Mouse (Mus musculus): Measurements from ENCODE around the gene Armcx4. TPM values are rescaled to one million over a fixed set of nuclear protein-coding genes. Genes with fewer than 3 reads are reported as not detected.
A peak's percentile ranks its signal among the peaks of the same experiment; 100 is the strongest.

Gene Armcx4
- not detected in 2 replicates for polyA plus RNA-seq (2012)

GRCm38 (mm10) chrX:134686267-134686666, at the start of gene Armcx4:
Gene Armcx4, plus strand, starts transcription at chrX:134686519.
- H3K27me3 ChIP-seq (ENCODE audit: control insufficient read depth): peaks cover 20% of the 10 kb centered on the region
- H3K36me3 ChIP-seq (ENCODE audit: control insufficient read depth): no peaks in the 10 kb centered on the region
- peak within 1 kb of the TSS; percentile 12 for H3K4me3 ChIP-seq (replicated peaks)
- peaks cover 4% of the 10 kb centered on the region for H3K9me3 ChIP-seq (ENCODE audit: control insufficient read depth, low read length)
- no peak for TF ChIP-seq GATA1 (IDR thresholded peaks at IDR 0.05; ENCODE audit: low read length)
- TF ChIP-seq TAL1 (IDR thresholded peaks at IDR 0.05; ENCODE audit: low read length): no peak
- no peaks in the 10 kb centered on the region for H3K4me1 ChIP-seq (ENCODE audit: control insufficient read depth)

GRCm38 (mm10) chrX:134641000-134641760, 45.1 kb upstream of the Armcx4 start:
- TF ChIP-seq GATA1 (IDR thresholded peaks at IDR 0.05; ENCODE audit: low read length) (no peak), TAL1 (IDR thresholded peaks at IDR 0.05; ENCODE audit: low read length) (no peak)
- Histone ChIP-seq H3K4me1 (ENCODE audit: control insufficient read depth) (no peaks in the 10 kb centered on the region), H3K36me3 (ENCODE audit: control insufficient read depth) (no peaks in the 10 kb centered on the region), H3K9me3 (ENCODE audit: control insufficient read depth, low read length) (no peaks in the 10 kb centered on the region), H3K27me3 (ENCODE audit: control insufficient read depth) (no peaks in the 10 kb centered on the region), H3K4me3 (replicated peaks) (no peak overlapping the region)

- H3K4me1 ChIP-seq (ENCODE audit: control insufficient read depth): no peaks in the 10 kb centered on the region
Observed at GRCm38 (mm10) chrX:134646338-134646737, 40.0 kb upstream of the Armcx4 start.

GRCm38 (mm10) chrX:134647421-134647820, 38.9 kb upstream of the Armcx4 start:
- H3K9me3 ChIP-seq (ENCODE audit: control insufficient read depth, low read length): no peaks in the 10 kb centered on the region
- TF ChIP-seq TAL1 (IDR thresholded peaks at IDR 0.05; ENCODE audit: low read length): no peak
- TF ChIP-seq GATA1 (IDR thresholded peaks at IDR 0.05; ENCODE audit: low read length): no peak
- H3K27me3 ChIP-seq (ENCODE audit: control insufficient read depth): no peaks in the 10 kb centered on the region
- H3K36me3 ChIP-seq (ENCODE audit: control insufficient read depth): no peaks in the 10 kb centered on the region
- no peaks in the 10 kb centered on the region for H3K4me1 ChIP-seq (ENCODE audit: control insufficient read depth)
- no peak overlapping the region for H3K4me3 ChIP-seq (replicated peaks)

More at GRCm38 (mm10) chrX:134646338-134646737, 40.0 kb upstream of the Armcx4 start:
- H3K36me3 ChIP-seq (ENCODE audit: control insufficient read depth): no peaks in the 10 kb centered on the region
- no peaks in the 10 kb centered on the region for H3K27me3 ChIP-seq (ENCODE audit: control insufficient read depth)
- no peak for TF ChIP-seq TAL1 (IDR thresholded peaks at IDR 0.05; ENCODE audit: low read length)
- TF ChIP-seq GATA1 (IDR thresholded peaks at IDR 0.05; ENCODE audit: low read length): no peak
- H3K9me3 ChIP-seq (ENCODE audit: control insufficient read depth, low read length): no peaks in the 10 kb centered on the region
- no peak overlapping the region for H3K4me3 ChIP-seq (replicated peaks)

- Histone ChIP-seq H3K9me3 (ENCODE audit: control insufficient read depth, low read length) (no peaks in the 10 kb centered on the region), H3K4me3 (replicated peaks) (no peak overlapping the region), H3K4me1 (ENCODE audit: control insufficient read depth) (no peaks in the 10 kb centered on the region), H3K27me3 (ENCODE audit: control insufficient read depth) (no peaks in the 10 kb centered on the region), H3K36me3 (ENCODE audit: control insufficient read depth) (no peaks in the 10 kb centered on the region)
- no peak for TF ChIP-seq GATA1 (IDR thresholded peaks at IDR 0.05; ENCODE audit: low read length)
- TF ChIP-seq TAL1 (IDR thresholded peaks at IDR 0.05; ENCODE audit: low read length): no peak
Observed at GRCm38 (mm10) chrX:134648031-134648692, 38.2 kb upstream of the Armcx4 start.

- Histone ChIP-seq H3K27me3 (ENCODE audit: control insufficient read depth) (no peaks in the 10 kb centered on the region), H3K4me1 (ENCODE audit: control insufficient read depth) (no peaks in the 10 kb centered on the region)
- TF ChIP-seq GATA1 (IDR thresholded peaks at IDR 0.05; ENCODE audit: low read length): no peak
- no peak for TF ChIP-seq TAL1 (IDR thresholded peaks at IDR 0.05; ENCODE audit: low read length)
Observed at GRCm38 (mm10) chrX:134652061-134652460, 34.3 kb upstream of the Armcx4 start.

GRCm38 (mm10) chrX:134661586-134661985, 24.7 kb upstream of the Armcx4 start:
- Histone ChIP-seq H3K9me3 (ENCODE audit: control insufficient read depth, low read length) (no peaks in the 10 kb centered on the region), H3K4me3 (replicated peaks) (no peak overlapping the region), H3K4me1 (ENCODE audit: control insufficient read depth) (no peaks in the 10 kb centered on the region), H3K27me3 (ENCODE audit: control insufficient read depth) (no peaks in the 10 kb centered on the region), H3K36me3 (ENCODE audit: control insufficient read depth) (no peaks in the 10 kb centered on the region)
- TF ChIP-seq GATA1 (IDR thresholded peaks at IDR 0.05; ENCODE audit: low read length): no peak
- no peak for TF ChIP-seq TAL1 (IDR thresholded peaks at IDR 0.05; ENCODE audit: low read length)

More at GRCm38 (mm10) chrX:134652061-134652460, 34.3 kb upstream of the Armcx4 start:
- Histone ChIP-seq H3K4me3 (replicated peaks) (no peak overlapping the region), H3K9me3 (ENCODE audit: control insufficient read depth, low read length) (no peaks in the 10 kb centered on the region), H3K36me3 (ENCODE audit: control insufficient read depth) (no peaks in the 10 kb centered on the region)

- no peaks in the 10 kb centered on the region for H3K36me3 ChIP-seq (ENCODE audit: control insufficient read depth)
- H3K27me3 ChIP-seq (ENCODE audit: control insufficient read depth): no peaks in the 10 kb centered on the region
- no peaks in the 10 kb centered on the region for H3K4me1 ChIP-seq (ENCODE audit: control insufficient read depth)
- TF ChIP-seq TAL1 (IDR thresholded peaks at IDR 0.05; ENCODE audit: low read length) (no peak), GATA1 (IDR thresholded peaks at IDR 0.05; ENCODE audit: low read length) (no peak)
- no peak overlapping the region for H3K4me3 ChIP-seq (replicated peaks)
- peaks cover 4% of the 10 kb centered on the region for H3K9me3 ChIP-seq (ENCODE audit: control insufficient read depth, low read length)
Observed at GRCm38 (mm10) chrX:134675022-134675421, 11.3 kb upstream of the Armcx4 start.

GRCm38 (mm10) chrX:134675959-134676358, 10.4 kb upstream of the Armcx4 start:
- Histone ChIP-seq H3K36me3 (ENCODE audit: control insufficient read depth) (no peaks in the 10 kb centered on the region), H3K27me3 (ENCODE audit: control insufficient read depth) (no peaks in the 10 kb centered on the region), H3K4me1 (ENCODE audit: control insufficient read depth) (no peaks in the 10 kb centered on the region), H3K9me3 (ENCODE audit: control insufficient read depth, low read length) (peaks cover 4% of the 10 kb centered on the region), H3K4me3 (replicated peaks) (no peak overlapping the region)
- no peak for TF ChIP-seq TAL1 (IDR thresholded peaks at IDR 0.05; ENCODE audit: low read length)
- TF ChIP-seq GATA1 (IDR thresholded peaks at IDR 0.05; ENCODE audit: low read length): no peak
